Mouse (Mus musculus): Measurements from ENCODE around the gene Olfr916. TPM values are rescaled to one million over a fixed set of nuclear protein-coding genes. Genes with fewer than 3 reads are reported as not detected.

Olfr916 gene
- not detected in 2 replicates for polyA plus RNA-seq (2012)

DNA sequence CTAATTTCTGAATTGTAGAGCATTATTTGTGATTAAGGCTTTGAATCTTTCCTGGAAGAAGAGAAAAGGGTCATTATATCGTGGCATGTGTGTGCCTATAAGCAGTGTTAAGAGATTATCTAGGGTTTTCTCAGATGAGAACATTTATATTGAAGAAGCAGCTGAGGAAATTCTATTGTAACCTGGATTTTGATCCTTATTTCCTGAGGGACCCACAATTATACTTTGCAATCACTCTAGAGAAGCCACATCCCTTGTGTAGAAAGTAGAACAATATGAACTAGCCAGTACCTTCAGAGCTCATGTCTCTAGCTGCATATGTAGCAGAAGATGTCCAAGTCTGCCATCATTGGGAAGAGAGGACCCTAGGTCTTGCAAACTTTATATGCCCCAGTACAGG, at the start of gene Olfr916:
Gene Olfr916, minus strand, starts transcription at position 101 of the 400 bp plus-strand sequence.
- no peak for TF ChIP-seq GATA1 (IDR thresholded peaks at IDR 0.05; ENCODE audit: low read length)

DNA sequence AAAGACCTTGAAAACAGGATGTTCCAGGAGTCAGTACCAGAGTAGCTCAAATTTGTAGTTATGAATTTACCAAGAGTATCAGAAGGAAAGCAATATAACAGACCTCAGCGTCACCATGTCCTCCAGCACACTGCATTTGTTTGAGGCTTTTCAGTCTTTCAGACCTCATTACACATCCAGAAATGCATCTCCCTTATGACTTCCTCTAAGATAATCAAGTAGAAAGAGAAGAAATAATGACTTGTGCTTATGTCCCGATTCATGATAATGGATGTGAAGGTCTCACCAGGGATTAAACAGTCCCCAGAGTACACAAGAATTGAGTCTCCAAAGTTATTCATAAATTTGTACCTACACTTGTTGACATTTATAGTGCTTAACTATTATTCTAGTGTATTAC, 14.8 kb upstream of the Olfr916 start, which contains the start of gene Olfr918:
Gene Olfr918, minus strand, starts transcription at position 101 of the 400 bp plus-strand sequence.
- no peak for TF ChIP-seq GATA1 (IDR thresholded peaks at IDR 0.05; ENCODE audit: low read length)

DNA sequence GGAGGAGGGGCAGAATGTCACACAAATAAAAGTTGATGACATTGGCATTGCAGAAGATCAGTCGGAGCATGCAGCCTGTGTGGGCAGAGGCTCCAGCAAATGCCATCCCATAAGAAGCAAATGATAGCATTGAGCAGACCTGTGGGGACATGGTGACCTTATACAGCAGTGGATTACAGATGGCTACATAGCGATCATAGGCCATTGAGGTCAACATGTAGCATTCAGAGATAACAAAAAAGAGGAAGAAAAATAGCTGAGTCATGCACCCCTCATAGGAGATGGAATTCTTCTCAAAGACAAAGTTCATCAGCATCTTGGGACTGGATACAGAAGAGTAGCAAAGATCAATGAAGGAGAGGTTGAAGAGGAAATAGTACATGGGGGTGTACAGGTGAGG, 13.2 kb upstream of the Olfr916 start:
- TF ChIP-seq GATA1 (IDR thresholded peaks at IDR 0.05; ENCODE audit: low read length): peak; percentile 51

DNA sequence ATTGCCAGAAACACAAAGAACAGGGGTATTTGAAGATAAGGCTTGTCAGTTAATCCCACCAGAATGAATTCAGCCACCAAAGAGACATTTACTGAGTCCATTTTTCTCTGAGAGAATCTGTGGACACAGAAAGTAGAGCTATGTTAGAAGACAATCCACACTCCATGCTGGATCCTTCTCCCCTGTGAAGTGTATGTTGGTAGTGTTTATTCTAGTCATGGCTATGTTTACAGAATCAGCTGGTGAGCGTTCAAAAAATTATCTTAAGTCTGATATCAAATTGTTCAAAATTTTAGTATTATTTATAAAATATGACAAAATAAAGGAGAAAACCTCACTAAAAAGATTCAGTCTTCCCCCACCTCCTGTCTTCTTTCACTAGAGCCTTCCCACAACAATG, 6.1 kb upstream of the Olfr916 start, which contains the start of gene Olfr917:
Gene Olfr917, minus strand, starts transcription at position 101 of the 400 bp plus-strand sequence.
- TF ChIP-seq GATA1 (IDR thresholded peaks at IDR 0.05; ENCODE audit: low read length): no peak

DNA sequence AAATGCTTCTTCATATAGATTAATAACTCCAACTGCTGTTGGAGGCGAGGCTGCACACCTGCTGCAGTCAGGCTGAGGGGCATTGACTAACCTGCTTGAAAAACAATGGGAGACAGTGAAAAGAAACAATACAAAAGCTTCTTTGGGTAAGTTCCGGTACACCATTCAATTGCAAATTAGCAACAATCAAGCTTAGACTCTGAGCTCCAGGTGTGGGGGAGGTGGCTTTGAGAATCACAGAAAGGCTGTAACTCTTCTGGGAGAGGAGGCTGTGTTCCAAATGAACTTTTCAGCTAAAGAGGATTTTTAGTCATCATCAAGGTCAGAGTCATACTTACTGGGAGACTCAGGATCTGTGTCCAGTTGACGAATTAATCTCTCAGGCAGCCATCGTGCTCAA, 27.3 kb downstream of the Olfr916 start:
- TF ChIP-seq GATA1 (IDR thresholded peaks at IDR 0.05; ENCODE audit: low read length): no peak

Other genes starting within 250 kb of the Olfr916 start
- gene Olfr901, start 230.4 kb downstream of the Olfr916 start, polyA plus RNA-seq (2012): not detected in 2 replicates
- gene Olfr902, start 212.2 kb downstream of the Olfr916 start, polyA plus RNA-seq (2012): not detected in 2 replicates
- not detected in 2 replicates for gene Olfr904, start 196.7 kb downstream of the Olfr916 start, polyA plus RNA-seq (2012)
- gene Olfr905, start 188.8 kb downstream of the Olfr916 start, polyA plus RNA-seq (2012): not detected in 2 replicates
- gene Olfr906, start 172.8 kb downstream of the Olfr916 start, polyA plus RNA-seq (2012): not detected in 2 replicates
- 0.06 TPM in 1 of 2 replicates, not detected in the other for gene Olfr907, start 164.1 kb downstream of the Olfr916 start, polyA plus RNA-seq (2012)
- gene Olfr911-ps1, start 138.3 kb downstream of the Olfr916 start, polyA plus RNA-seq (2012): not detected in 2 replicates
- not detected in 2 replicates for gene Olfr910, start 122.0 kb downstream of the Olfr916 start, polyA plus RNA-seq (2012)
- gene Olfr912, start 79.7 kb downstream of the Olfr916 start, polyA plus RNA-seq (2012): not detected in 2 replicates
- not detected in 2 replicates for gene Olfr913, start 67.1 kb downstream of the Olfr916 start, polyA plus RNA-seq (2012)
- gene Olfr914, start 54.8 kb downstream of the Olfr916 start, polyA plus RNA-seq (2012): not detected in 2 replicates
- gene Olfr917, start 6.0 kb upstream of the Olfr916 start, polyA plus RNA-seq (2012): not detected in 2 replicates
- gene Olfr918, start 14.7 kb upstream of the Olfr916 start, polyA plus RNA-seq (2012): not detected in 2 replicates
- gene Olfr919, start 43.8 kb upstream of the Olfr916 start, polyA plus RNA-seq (2012): not detected in 2 replicates
- 0.40 and 0.56 TPM in 2 replicates for gene Vwa5a, start 58.4 kb upstream of the Olfr916 start, polyA plus RNA-seq (2012)
- not detected in 2 replicates for gene Olfr920, start 92.4 kb upstream of the Olfr916 start, polyA plus RNA-seq (2012)
- not detected in 2 replicates for gene Olfr921, start 113.2 kb upstream of the Olfr916 start, polyA plus RNA-seq (2012)
- not detected in 2 replicates for gene Olfr922, start 154.7 kb upstream of the Olfr916 start, polyA plus RNA-seq (2012)
- gene Olfr923, start 166.7 kb upstream of the Olfr916 start, polyA plus RNA-seq (2012): not detected in 2 replicates
- not detected in 2 replicates for gene Olfr924, start 184.6 kb upstream of the Olfr916 start, polyA plus RNA-seq (2012)
- gene Olfr26, start 195.2 kb upstream of the Olfr916 start, polyA plus RNA-seq (2012): not detected in 2 replicates
- not detected in 2 replicates for gene Olfr926, start 217.3 kb upstream of the Olfr916 start, polyA plus RNA-seq (2012)

Measured in G1E-ER4 (cell line).